ENCODE assay signal across 12 mouse cellular contexts in genomic region chr15:5063635-5064034, GRCm38 (mm10). TPM values are rescaled to one million over a fixed set of nuclear protein-coding genes. Genes with fewer than 3 reads are reported as not detected.
DNase-seq lines count a peak whose midpoint lies in the region; ATAC-seq and TF ChIP-seq lines count a peak whose summit lies in the region.
"Had no signal": no experiment of that assay in that cellular context is flagged by ENCODE, and none has a peak within 500 bp of the region (broad histone marks: within the 10 kb centered on the region; RNA-seq: fewer than 3 reads in every experiment).

Gene C7, minus strand, starts transcription at chr15:5063740.

- peak within 1 kb of the TSS; percentile 57 for H3K4me3 ChIP-seq in lung, adult 2 months (replicated peaks; ENCODE audit: extremely low read depth, low read depth, low read length)
- H3K4me3 ChIP-seq in hindbrain, embryonic 16.5 days (ENCODE audit: low read length) = no peak within 1 kb of the TSS
- H3K4me3 ChIP-seq: hindbrain, embryonic 12.5 days; limb, embryonic 12.5 days had no signal

- ATAC-seq in hindbrain, embryonic 16.5 days = no peak

- H3K9ac ChIP-seq in hindbrain, embryonic 16.5 days (ENCODE audit: low read depth, low read length) = no peak within 1 kb of the TSS
- H3K9ac ChIP-seq: hindbrain, embryonic 12.5 days; limb, embryonic 12.5 days had no signal

- no peaks in the 10 kb centered on the region for H3K27me3 ChIP-seq in hindbrain, embryonic 16.5 days (replicated peaks; ENCODE audit: control insufficient read depth, insufficient read depth, low read length)
- H3K27me3 ChIP-seq: hindbrain, embryonic 12.5 days; limb, embryonic 12.5 days had no signal

- intact Hi-C loops in heart, postnatal 10 days (cut with DNase I) = no loop called here
- intact Hi-C loops in left cerebral cortex, postnatal 36 days (cut with DNase I) = no loop called here

- peak; percentile 7 for DNase-seq in gastrocnemius, postnatal 25 days
- DNase-seq in gastrocnemius, adult 8-10 months (ENCODE audit: low spot score in 2 of 2) = no peak
- DNase-seq in adrenal gland, postnatal 36 days = peak in 1 of 2 experiments; percentile 6
- peak; percentile 31 to 50 for DNase-seq in heart, postnatal 10 days
- no peak for DNase-seq in lung, adult 2 months
- DNase-seq in right cerebral cortex, adult 2 months (ENCODE audit: low spot score in 2 of 2) = no peak
- no peak for DNase-seq in left cerebral cortex, postnatal 36 days (ENCODE audit: low spot score in 2 of 2)
- DNase-seq: cerebellum, adult 18-20 months; thymus, postnatal 14 days had no signal

- H3K4me1 ChIP-seq in lung, adult 2 months (ENCODE audit: control insufficient read depth, insufficient read depth, low read length) = no peaks in the 10 kb centered on the region; the same call in 1 of the 2 replicates
- no peaks in the 10 kb centered on the region for H3K4me1 ChIP-seq in hindbrain, embryonic 16.5 days (ENCODE audit: control insufficient read depth, insufficient read depth, low read depth, low read length)
- H3K4me1 ChIP-seq: hindbrain, embryonic 12.5 days; limb, embryonic 12.5 days had no signal

- H3K9me3 ChIP-seq in hindbrain, embryonic 16.5 days (ENCODE audit: control insufficient read depth, low read length) = no peaks in the 10 kb centered on the region
- H3K9me3 ChIP-seq: hindbrain, embryonic 12.5 days; limb, embryonic 12.5 days had no signal

- no peaks in the 10 kb centered on the region for H3K36me3 ChIP-seq in hindbrain, embryonic 16.5 days (ENCODE audit: control insufficient read depth, insufficient read depth, low read length)
- H3K36me3 ChIP-seq: hindbrain, embryonic 12.5 days; limb, embryonic 12.5 days had no signal

- H3K27ac ChIP-seq in hindbrain, embryonic 16.5 days (ENCODE audit: low read depth, low read length) = no peak within 1 kb of the TSS
- H3K27ac ChIP-seq: hindbrain, embryonic 12.5 days; limb, embryonic 12.5 days had no signal

- no peak for TF ChIP-seq POLR2A in lung, adult 2 months (IDR thresholded peaks at IDR 0.05; ENCODE audit: borderline replicate concordance, extremely low read depth, low read depth, low read length)

- no peak for TF ChIP-seq CTCF in lung, adult 2 months (IDR thresholded peaks at IDR 0.05; ENCODE audit: insufficient read depth, low read length)

- H3K4me2 ChIP-seq in hindbrain, embryonic 16.5 days (ENCODE audit: low read length) = no peak within 1 kb of the TSS
- H3K4me2 ChIP-seq: hindbrain, embryonic 12.5 days; limb, embryonic 12.5 days had no signal

RNA-seq across cellular contexts. Expression of gene C7, which starts in this region (rescaled TPM):
- total RNA-seq in gastrocnemius, postnatal 25 days (2021) = 1 to 10 TPM; 1.4 to 1.8 TPM
- 1 to 10 TPM in 2 of 4 experiments, under 1 TPM in 2; 0.29 to 4.9 (median 1.4) TPM for total RNA-seq in gastrocnemius, adult 8-10 months (2022)
- total RNA-seq in adrenal gland, postnatal 36 days (2021) = 10 to 100 TPM; 10.8 to 22.5 TPM
- total RNA-seq in heart, postnatal 10 days (2021) = under 1 TPM; 0.19 to 0.27 TPM
- polyA plus RNA-seq in lung, adult 2 months (2012; rRNA removed) = 36.2 and 39.7 TPM in 2 replicates
- polyA plus RNA-seq in hindbrain, embryonic 16.5 days (2015; fragmentation: Nextera tagmentation; extraction: Ambion mirVana) = 0.11 and 0.12 TPM in 2 replicates
- total RNA-seq in left cerebral cortex, postnatal 36 days (2021) = 1 to 10 TPM in 1 of 2 experiments, under 1 TPM in 1; 0.86 to 1.2 TPM
- polyA plus RNA-seq: hindbrain, embryonic 12.5 days; limb, embryonic 12.5 days had no signal

Comparison
In these comparisons a context has a peak if more than half of its experiments do, and no peak if none do; other contexts are left out.
1. RNA of gene C7 (polyA plus RNA-seq): 36.2 to 39.7 TPM in lung, adult 2 months; 0.11 to 0.12 TPM in hindbrain, embryonic 16.5 days; every median in the first group is over 10 times any median in the second.
2. Peak in DNase-seq in heart, postnatal 10 days; RNA of the gene not detected or under 1 TPM.